Mouse (Mus musculus) limb, embryonic 13.5 days (tissue): ENCODE results near the gene Lman2. TPM values are rescaled to one million over a fixed set of nuclear protein-coding genes. Genes with fewer than 3 reads are reported as not detected.

Source experiments
- ATAC-seq: fragments of 200-750 bp; cut with Nextera tagmentation; 2 replicates; pipeline ENCODE4 v1.8.0; 2017; ENCODE audit warnings: low read depth, moderate number of reproducible peaks, moderate TSS enrichment; ENCODE audit not compliant: low FRiP score
- H3K27ac ChIP-seq: fragments of 300-500 bp; sonication (generic); 2 replicates; pipeline ENCODE4 v1.5.1; 2015; ENCODE audit warnings: inconsistent platforms, mild to moderate bottlenecking, moderate library complexity
- H3K27me3 ChIP-seq: fragments of 300-500 bp; sonication (generic); 2 replicates; pipeline ENCODE4 v1.6.1; 2015; ENCODE audit warnings: mild to moderate bottlenecking, inconsistent platforms
- H3K36me3 ChIP-seq: fragments of 300-500 bp; sonication (generic); 2 replicates; pipeline ENCODE4 v1.6.1; 2015; ENCODE audit warnings: inconsistent platforms, mild to moderate bottlenecking, moderate library complexity
- H3K4me1 ChIP-seq: fragments of 300-500 bp; sonication (generic); 2 replicates; pipeline ENCODE4 v1.6.1; 2015; ENCODE audit warnings: inconsistent platforms
- H3K4me2 ChIP-seq: fragments of 300-500 bp; sonication (generic); replicated peaks from 2 replicates; pipeline ENCODE4 v1.6.1; 2015; ENCODE audit warnings: inconsistent platforms, mild to moderate bottlenecking, moderate library complexity
- H3K4me3 ChIP-seq: fragments of 300-500 bp; sonication (generic); 2 replicates; pipeline ENCODE4 v1.5.1; 2015; ENCODE audit warnings: moderate library complexity, mild to moderate bottlenecking, inconsistent platforms
- H3K9ac ChIP-seq: fragments of 300-500 bp; sonication (generic); 2 replicates; pipeline ENCODE4 v1.6.1; 2015; ENCODE audit warnings: mild to moderate bottlenecking, inconsistent platforms
- H3K9me3 ChIP-seq: fragments of 300-500 bp; sonication (generic); 2 replicates; pipeline ENCODE4 v1.6.1; 2016; ENCODE audit warnings: inconsistent platforms
- WGBS: fragments of 180-500 bp; shearing (Covaris S2); methylation state at CpG from one replicate; pipeline ENCODE4 v1.1.7; 2015; 5-methylcytosine and 5-hydroxymethylcytosine counted together
- polyA plus RNA-seq: library from polyadenylated mRNA; unstranded; fragments of >200 nt; fragmentation: Nextera tagmentation; extraction: Ambion mirVana; gene quantifications from 2 replicates; pipeline ENCODE4 v1.2.1, GENCODE M21; 2015

Lman2 gene
- polyA plus RNA-seq, 1 experiment from 2014 or later, result 94.0 TPM

DNA sequence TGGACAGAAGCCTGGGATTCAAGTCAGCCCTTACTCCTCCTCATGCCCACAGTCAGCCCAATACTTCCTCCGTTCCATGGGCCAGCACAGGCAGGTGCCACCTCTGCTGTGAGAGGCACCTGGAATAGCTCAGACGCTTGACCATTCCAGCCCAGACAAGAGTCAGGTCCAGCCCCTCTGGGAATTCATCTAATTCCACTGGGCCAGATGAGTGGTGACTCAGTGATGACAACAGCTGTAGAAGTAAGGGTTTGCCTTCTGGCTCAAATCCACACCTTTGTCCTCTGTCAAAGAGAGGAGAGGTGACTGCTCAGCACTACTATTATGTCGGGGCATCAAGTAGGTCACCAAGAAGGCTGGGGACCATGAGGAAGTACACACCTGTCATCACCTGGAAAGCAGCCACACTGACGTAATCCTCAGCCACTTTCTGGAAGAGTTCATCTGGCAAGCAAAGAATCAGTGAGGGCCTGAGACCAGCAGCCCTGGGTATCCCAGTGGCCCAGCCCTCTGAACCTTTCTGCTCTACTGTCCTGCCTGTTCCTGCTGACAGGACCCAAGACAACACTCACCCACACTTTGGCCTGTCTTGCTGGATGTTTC is 42.6 kb downstream of the Lman2 start, which contains the start of gene Prelid1:
TSS of gene Prelid1 (plus strand) at position 570 of the 603 bp plus-strand sequence.
- peaks cover 32% of the 10 kb centered on the region for H3K4me1 ChIP-seq
- H3K9me3 ChIP-seq, result no peaks in the 10 kb centered on the region
- peak within 1 kb of the TSS; percentile 96 for H3K4me3 ChIP-seq
- no peak for ATAC-seq
- H3K9ac ChIP-seq, result peak within 1 kb of the TSS; percentile 97
- no peaks in the 10 kb centered on the region for H3K27me3 ChIP-seq
- 77% methylated on average over 4 of the region's 4 CpGs for WGBS
- H3K4me2 ChIP-seq, result peak within 1 kb of the TSS; percentile 88
- no peak within 1 kb of the TSS; the same call in 1 of the 2 replicates for H3K27ac ChIP-seq
- peaks cover 72% of the 10 kb centered on the region for H3K36me3 ChIP-seq

DNA sequence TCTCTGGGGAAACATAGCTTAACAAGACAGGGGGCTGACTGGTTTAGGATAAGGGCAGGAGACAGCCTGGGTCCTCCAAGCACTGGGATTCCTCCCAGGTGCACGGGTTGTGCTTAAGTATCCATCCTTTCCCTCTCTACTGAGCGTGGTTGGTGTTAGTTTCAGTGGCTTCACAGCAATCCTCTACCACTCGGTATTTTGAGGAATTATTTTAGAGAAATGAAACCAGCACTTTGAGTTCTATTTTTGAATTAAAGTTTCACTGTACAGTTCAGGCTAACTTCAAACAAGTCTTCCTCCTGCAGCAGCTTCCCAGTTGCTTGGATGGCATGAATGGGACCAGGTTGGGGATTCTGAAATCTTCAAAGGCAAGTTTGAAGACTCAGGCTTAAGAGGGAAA is 44.2 kb downstream of the Lman2 start:
- Histone ChIP-seq H3K9ac (no peak overlapping the region), H3K4me2 (no peak overlapping the region)
- 78% methylated on average over 3 of the region's 3 CpGs for WGBS

DNA sequence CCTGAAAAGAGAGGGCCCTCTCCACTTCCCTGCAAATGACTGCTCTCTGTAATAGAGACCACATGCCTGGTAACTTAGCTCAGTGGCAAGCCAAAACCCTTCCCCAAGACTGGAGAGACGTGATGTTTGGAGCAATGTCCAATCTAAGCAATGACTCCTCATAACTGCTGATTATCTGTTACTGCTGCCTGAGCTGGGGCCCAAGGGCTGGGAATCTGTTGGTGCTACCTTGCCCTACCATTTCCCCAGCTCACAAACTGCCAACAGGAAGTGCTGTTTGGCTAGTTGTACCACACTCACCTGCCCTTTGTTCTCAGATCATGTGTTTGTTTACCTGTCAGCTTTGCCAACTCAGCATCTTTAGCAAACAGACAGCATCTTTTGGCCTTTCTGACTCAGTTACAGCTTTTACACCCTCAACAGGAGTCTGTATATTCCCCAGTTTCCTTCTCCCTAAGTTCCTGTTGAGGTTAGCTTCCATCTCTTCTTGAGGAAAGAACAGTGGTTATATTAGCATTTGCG is 47.6 kb downstream of the Lman2 start:
- ATAC-seq, result no peak
- no peaks in the 10 kb centered on the region for H3K27me3 ChIP-seq
- no peak overlapping the region for H3K27ac ChIP-seq
- H3K36me3 ChIP-seq, result peaks cover 95% of the 10 kb centered on the region
- H3K9me3 ChIP-seq, result no peaks in the 10 kb centered on the region
- H3K4me2 ChIP-seq, result no peak overlapping the region
- peaks cover 2% of the 10 kb centered on the region; the same call in 1 of the 2 replicates for H3K4me1 ChIP-seq
- no peak overlapping the region for H3K4me3 ChIP-seq
- WGBS, result 84% methylated on average over 2 of the region's 2 CpGs
- H3K9ac ChIP-seq, result no peak overlapping the region

More for the DNA sequence above, 44.2 kb downstream of the Lman2 start:
- no peak for ATAC-seq
- no peaks in the 10 kb centered on the region for H3K27me3 ChIP-seq
- H3K4me1 ChIP-seq, result peaks cover 23% of the 10 kb centered on the region
- peaks cover 73% of the 10 kb centered on the region for H3K36me3 ChIP-seq
- H3K4me3 ChIP-seq, result no peak overlapping the region
- no peaks in the 10 kb centered on the region for H3K9me3 ChIP-seq
- no peak overlapping the region for H3K27ac ChIP-seq

DNA sequence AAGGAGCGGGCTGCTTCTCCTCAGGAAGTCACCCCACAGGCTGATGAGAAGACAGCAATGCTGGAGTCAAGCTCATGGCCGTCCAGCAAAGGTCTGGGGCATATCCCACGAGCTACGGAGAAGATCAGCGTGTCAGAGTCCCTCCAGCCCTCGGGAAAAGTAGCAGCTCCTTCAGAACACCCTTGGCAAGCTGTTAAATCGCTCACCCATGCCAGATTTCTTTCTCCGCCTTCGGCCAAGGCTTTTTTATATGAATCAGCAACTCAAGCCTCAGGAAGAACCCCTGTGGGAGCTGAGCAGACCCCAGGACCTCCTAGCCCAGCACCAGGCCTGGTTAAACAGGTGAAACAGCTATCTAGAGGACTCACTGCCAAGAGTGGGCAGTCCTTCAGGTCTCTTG is 49.5 kb downstream of the Lman2 start:
- H3K9me3 ChIP-seq, result no peaks in the 10 kb centered on the region
- no peaks in the 10 kb centered on the region for H3K4me1 ChIP-seq
- H3K9ac ChIP-seq, result no peak overlapping the region
- H3K27ac ChIP-seq, result no peak overlapping the region
- no peak for ATAC-seq
- no peak overlapping the region for H3K4me3 ChIP-seq
- no peaks in the 10 kb centered on the region for H3K27me3 ChIP-seq
- peaks cover 88% of the 10 kb centered on the region for H3K36me3 ChIP-seq
- 89% methylated on average over 9 of the region's 9 CpGs for WGBS
- no peak overlapping the region for H3K4me2 ChIP-seq

DNA sequence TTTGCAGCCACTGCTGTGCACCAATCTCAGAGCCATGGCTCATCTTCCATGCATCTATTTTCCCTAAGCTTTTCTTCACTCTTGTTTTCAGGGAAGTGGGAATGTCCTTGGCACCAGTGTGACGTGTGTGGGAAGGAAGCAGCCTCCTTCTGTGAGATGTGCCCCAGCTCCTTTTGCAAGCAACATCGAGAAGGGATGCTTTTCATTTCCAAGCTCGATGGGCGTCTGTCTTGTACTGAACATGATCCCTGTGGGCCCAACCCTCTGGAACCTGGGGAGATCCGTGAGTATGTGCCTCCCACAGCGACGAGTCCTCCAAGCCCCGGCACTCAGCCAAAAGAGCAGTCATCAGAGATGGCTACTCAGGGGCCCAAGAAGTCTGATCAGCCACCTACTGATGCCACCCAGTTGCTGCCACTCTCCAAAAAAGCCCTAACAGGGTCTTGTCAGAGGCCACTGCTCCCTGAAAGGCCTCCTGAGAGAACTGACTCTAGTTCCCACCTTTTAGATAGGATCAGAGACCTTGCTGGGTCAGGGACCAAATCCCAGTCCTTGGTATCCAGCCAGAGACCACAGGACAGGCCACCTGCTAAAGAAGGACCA is 50.5 kb downstream of the Lman2 start:
- no peak for ATAC-seq
- Histone ChIP-seq H3K27ac (no peak overlapping the region), H3K36me3 (peaks cover 88% of the 10 kb centered on the region), H3K4me1 (no peaks in the 10 kb centered on the region), H3K9me3 (no peaks in the 10 kb centered on the region), H3K27me3 (no peaks in the 10 kb centered on the region), H3K4me2 (no peak overlapping the region), H3K9ac (no peak overlapping the region), H3K4me3 (no peak overlapping the region)
- 89% methylated on average over 8 of the region's 8 CpGs for WGBS

DNA sequence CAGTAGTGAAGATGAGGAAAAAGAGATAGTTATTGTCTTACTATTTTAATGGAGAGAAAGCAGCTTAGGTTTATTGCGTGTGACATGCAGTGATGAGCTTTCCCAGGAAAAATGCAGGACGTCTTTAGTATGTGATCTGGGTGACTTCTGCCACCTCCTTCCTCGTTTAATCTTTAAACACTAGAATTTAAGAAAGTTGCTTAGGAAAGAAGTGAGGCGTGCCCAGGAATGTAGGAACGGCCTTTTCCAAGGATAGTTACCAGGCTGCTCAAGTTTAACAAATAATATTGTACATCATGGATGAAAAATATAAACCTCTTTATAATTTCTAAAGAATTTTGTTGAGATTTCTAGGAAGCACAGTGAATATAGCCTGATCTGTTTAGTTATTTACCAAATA is 61.7 kb downstream of the Lman2 start:
- H3K27me3 ChIP-seq, result no peaks in the 10 kb centered on the region
- H3K4me2 ChIP-seq, result no peak overlapping the region
- no peak overlapping the region for H3K9ac ChIP-seq
- peaks cover 91% of the 10 kb centered on the region for H3K36me3 ChIP-seq
- H3K4me3 ChIP-seq, result no peak overlapping the region
- no peak overlapping the region for H3K27ac ChIP-seq
- WGBS, result 89% methylated on average over 5 of the region's 5 CpGs
- ATAC-seq, result no peak
- no peaks in the 10 kb centered on the region for H3K4me1 ChIP-seq
- no peaks in the 10 kb centered on the region for H3K9me3 ChIP-seq

DNA sequence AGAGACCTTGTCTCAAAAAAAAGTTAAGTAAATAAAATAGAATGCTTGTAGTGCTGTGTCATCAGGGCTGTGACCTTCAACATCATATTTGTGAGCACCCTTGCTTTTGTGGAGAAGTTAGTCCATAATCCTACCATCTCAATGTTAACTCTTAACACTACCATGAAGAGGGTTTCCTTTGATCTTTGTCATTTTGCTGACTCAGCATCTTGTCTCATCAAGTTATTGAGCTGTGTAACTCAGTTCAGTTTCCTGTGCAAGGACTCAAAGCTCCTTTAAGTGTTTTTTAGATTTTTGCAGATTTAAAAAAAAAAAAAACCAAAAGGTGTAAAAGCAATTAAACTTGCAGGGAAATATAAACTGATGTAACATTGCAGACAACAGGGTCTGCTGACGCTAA is 65.8 kb downstream of the Lman2 start:
- WGBS, result 87% methylated on average over 1 of the region's 1 CpGs
- no peak overlapping the region for H3K4me3 ChIP-seq
- ATAC-seq, result no peak
- H3K27me3 ChIP-seq, result no peaks in the 10 kb centered on the region
- H3K9me3 ChIP-seq, result no peaks in the 10 kb centered on the region
- H3K4me1 ChIP-seq, result no peaks in the 10 kb centered on the region
- H3K27ac ChIP-seq, result no peak overlapping the region
- H3K4me2 ChIP-seq, result no peak overlapping the region
- H3K36me3 ChIP-seq, result peaks cover 92% of the 10 kb centered on the region
- H3K9ac ChIP-seq, result no peak overlapping the region

Other genes starting within 250 kb of the Lman2 start
- not detected in 2 replicates for gene Gm17617, start 229.2 kb downstream of the Lman2 start, polyA plus RNA-seq
- gene Fgfr4, start 210.1 kb downstream of the Lman2 start, polyA plus RNA-seq, result 11.8 and 12.0 TPM in 2 replicates
- gene Nsd1, start 153.0 kb downstream of the Lman2 start, polyA plus RNA-seq, result 80.4 and 82.4 TPM in 2 replicates
- gene Prelid1, start 42.3 kb downstream of the Lman2 start, polyA plus RNA-seq, result 371 and 378 TPM in 2 replicates
- gene Rab24, start 40.8 kb downstream of the Lman2 start, polyA plus RNA-seq, result 104 and 109 TPM in 2 replicates
- gene Mxd3, start 33.0 kb downstream of the Lman2 start, polyA plus RNA-seq, result 40.9 and 41.0 TPM in 2 replicates
- 1.3 and 1.5 TPM in 2 replicates for gene Rgs14, start 6.9 kb upstream of the Lman2 start, polyA plus RNA-seq
- gene Slc34a1, start 35.4 kb upstream of the Lman2 start, polyA plus RNA-seq, result 0.06 TPM in 1 of 2 replicates, not detected in the other
- gene Pfn3, start 52.4 kb upstream of the Lman2 start, polyA plus RNA-seq, result 0.29 TPM in 1 of 2 replicates, not detected in the other
- 0.08 and 0.51 TPM in 2 replicates for gene F12, start 64.0 kb upstream of the Lman2 start, polyA plus RNA-seq
- 48.1 and 50.1 TPM in 2 replicates for gene Grk6, start 82.3 kb upstream of the Lman2 start, polyA plus RNA-seq
- gene Prr7, start 101.5 kb upstream of the Lman2 start, polyA plus RNA-seq, result 0.79 and 0.87 TPM in 2 replicates
- 297 and 304 TPM in 2 replicates for gene Dbn1, start 125.3 kb upstream of the Lman2 start, polyA plus RNA-seq
- 175 and 181 TPM in 2 replicates for gene Pdlim7, start 150.9 kb upstream of the Lman2 start, polyA plus RNA-seq
- gene Dok3, start 166.5 kb upstream of the Lman2 start, polyA plus RNA-seq, result 2.3 and 2.9 TPM in 2 replicates
- gene Ddx41, start 173.9 kb upstream of the Lman2 start, polyA plus RNA-seq, result 71.4 and 73.4 TPM in 2 replicates
- gene Fam193b, start 208.3 kb upstream of the Lman2 start, polyA plus RNA-seq, result 50.7 and 52.8 TPM in 2 replicates
- 166 and 175 TPM in 2 replicates for gene Tmed9, start 210.9 kb upstream of the Lman2 start, polyA plus RNA-seq
- gene B4galt7, start 237.1 kb upstream of the Lman2 start, polyA plus RNA-seq, result 34.8 and 37.3 TPM in 2 replicates